Mouse (Mus musculus) hindbrain, embryonic 16.5 days (tissue): ENCODE measurements around the gene Tmem9b. TPM values are rescaled to one million over a fixed set of nuclear protein-coding genes. Genes with fewer than 3 reads are reported as not detected.

Experiments used
- ATAC-seq: fragments of 200-750 bp; cut with Nextera tagmentation; 2 replicates; pipeline ENCODE4 v1.8.0; 2017; ENCODE audit warnings: moderate TSS enrichment, moderate library complexity
- H3K27ac ChIP-seq: fragments of 300-500 bp; sonication (generic); 2 replicates; pipeline ENCODE4 v1.5.1; 2014; ENCODE audit warnings: low read depth, mild to moderate bottlenecking, control low read depth, low read length, moderate library complexity
- H3K27me3 ChIP-seq: fragments of 300-500 bp; sonication (generic); replicated peaks from 2 replicates; pipeline ENCODE4 v1.6.1; 2014; ENCODE audit warnings: low read length; ENCODE audit not compliant: control insufficient read depth, insufficient read depth
- H3K36me3 ChIP-seq: fragments of 300-500 bp; sonication (generic); 2 replicates; pipeline ENCODE4 v1.6.1; 2014; ENCODE audit warnings: mild to moderate bottlenecking, low read length, moderate library complexity, mixed read lengths; ENCODE audit not compliant: control insufficient read depth, insufficient read depth
- H3K4me1 ChIP-seq: fragments of 300-500 bp; sonication (generic); 2 replicates; pipeline ENCODE4 v1.6.1; 2014; ENCODE audit warnings: low read depth, low read length; ENCODE audit not compliant: control insufficient read depth, insufficient read depth
- H3K4me2 ChIP-seq: fragments of 300-500 bp; sonication (generic); 2 replicates; pipeline ENCODE4 v1.6.1; 2014; ENCODE audit warnings: mild to moderate bottlenecking, low read length, control low read depth, moderate library complexity
- H3K4me3 ChIP-seq: fragments of 300-500 bp; sonication (generic); 2 replicates; pipeline ENCODE4 v1.5.1; 2014; ENCODE audit warnings: mild to moderate bottlenecking, low read length, control low read depth, moderate library complexity
- H3K9ac ChIP-seq: fragments of 300-500 bp; sonication (generic); 2 replicates; pipeline ENCODE4 v1.6.1; 2014; ENCODE audit warnings: low read depth, mild to moderate bottlenecking, control low read depth, low read length, moderate library complexity
- H3K9me3 ChIP-seq: fragments of 300-500 bp; sonication (generic); 2 replicates; pipeline ENCODE4 v1.6.1; 2014; ENCODE audit warnings: mild to moderate bottlenecking, low read length, moderate library complexity; ENCODE audit not compliant: control insufficient read depth
- WGBS: fragments of 180-500 bp; shearing (Covaris S2); extraction: QIAGEN DNeasy Blood & Tissue Kit; methylation state at CpG from one replicate; pipeline ENCODE4 v1.1.7; 2014; 5-methylcytosine and 5-hydroxymethylcytosine counted together
- polyA plus RNA-seq: library from polyadenylated mRNA; unstranded; fragments of >200 nt; fragmentation: Nextera tagmentation; extraction: Ambion mirVana; gene quantifications from 2 replicates; pipeline ENCODE4 v1.2.1, GENCODE M21; 2015

The Tmem9b gene
- polyA plus RNA-seq, 1 experiment from 2014 or later = 147 TPM

DNA sequence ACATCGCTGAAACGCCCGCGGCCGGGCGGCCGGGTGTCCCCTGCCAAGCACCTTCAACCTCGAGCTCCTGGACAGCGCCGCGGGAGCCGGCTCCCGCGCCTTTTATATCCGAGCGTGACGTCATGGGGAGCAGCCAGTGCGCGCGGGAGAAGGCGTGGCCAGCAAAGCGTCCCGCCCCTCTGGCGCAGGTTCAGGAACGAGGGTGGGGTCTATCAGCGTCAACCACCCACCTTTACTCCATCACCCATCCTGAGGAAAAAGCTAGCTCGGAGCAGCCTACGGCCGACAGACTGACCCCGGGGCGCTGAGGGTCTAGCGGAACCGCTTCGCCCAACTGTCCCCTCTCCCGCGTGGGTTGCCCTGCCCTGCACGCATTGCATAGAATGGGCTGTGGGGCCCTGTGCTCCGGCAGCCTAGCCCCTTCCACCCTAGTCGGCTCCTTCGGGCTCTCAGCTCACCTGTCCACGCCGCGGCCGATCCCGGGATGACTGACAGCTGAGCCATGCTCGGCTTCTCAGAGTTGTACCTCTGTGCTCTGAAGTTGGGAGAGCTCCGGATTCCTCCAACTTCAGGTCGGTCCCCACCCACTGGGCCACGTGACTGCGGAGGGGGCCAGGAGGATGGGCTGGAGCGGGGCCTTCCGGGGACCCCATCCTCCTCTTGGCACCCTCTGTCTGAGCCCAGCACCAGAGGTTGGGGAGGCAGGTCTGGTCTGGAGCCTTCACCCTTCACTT lies 29.0 kb upstream of the Tmem9b start, which contains the start of gene Nrip3:
TSS of gene Nrip3 (minus strand) at position 556 of the 734 bp plus-strand sequence.
- Histone ChIP-seq H3K27ac (no peak within 1 kb of the TSS), H3K4me2 (peak within 1 kb of the TSS; percentile 98), H3K4me1 (peaks cover 14% of the 10 kb centered on the region), H3K9me3 (no peaks in the 10 kb centered on the region), H3K36me3 (no peaks in the 10 kb centered on the region), H3K9ac (peak within 1 kb of the TSS; percentile 77), H3K4me3 (peak within 1 kb of the TSS; percentile 70), H3K27me3 (peaks cover 9% of the 10 kb centered on the region)
- WGBS = under 1% methylated on average over 52 of the region's 52 CpGs
- ATAC-seq = peak; percentile 90

DNA sequence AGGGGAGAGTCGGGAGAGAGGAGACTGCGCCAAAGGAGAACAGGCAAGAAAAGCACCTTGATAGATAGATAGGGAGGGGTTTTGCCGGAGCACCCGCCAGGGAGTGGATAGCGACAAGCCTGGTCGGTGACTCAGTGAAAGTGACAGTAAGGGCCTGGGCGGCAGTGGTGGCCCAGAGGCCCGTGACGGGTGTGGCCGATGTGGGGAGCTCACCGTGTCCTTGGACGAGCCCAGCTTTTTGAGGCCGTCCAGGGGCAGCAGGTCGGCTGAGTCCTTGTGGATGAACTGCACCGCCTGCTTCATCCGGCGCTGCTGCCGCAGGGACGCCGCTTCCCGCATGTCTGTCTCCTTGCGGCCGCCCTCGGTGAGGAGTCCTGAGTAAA lies 28.4 kb upstream of the Tmem9b start:
- ATAC-seq = peak; percentile 65
- Histone ChIP-seq H3K4me1 (peaks cover 14% of the 10 kb centered on the region), H3K9ac (peak overlapping the region; percentile 77), H3K27me3 (peaks cover 9% of the 10 kb centered on the region), H3K4me3 (peak overlapping the region; percentile 70), H3K27ac (no peak overlapping the region), H3K4me2 (peak overlapping the region; percentile 98), H3K36me3 (no peaks in the 10 kb centered on the region), H3K9me3 (no peaks in the 10 kb centered on the region)
- WGBS = under 1% methylated on average over 19 of the region's 24 CpGs

DNA sequence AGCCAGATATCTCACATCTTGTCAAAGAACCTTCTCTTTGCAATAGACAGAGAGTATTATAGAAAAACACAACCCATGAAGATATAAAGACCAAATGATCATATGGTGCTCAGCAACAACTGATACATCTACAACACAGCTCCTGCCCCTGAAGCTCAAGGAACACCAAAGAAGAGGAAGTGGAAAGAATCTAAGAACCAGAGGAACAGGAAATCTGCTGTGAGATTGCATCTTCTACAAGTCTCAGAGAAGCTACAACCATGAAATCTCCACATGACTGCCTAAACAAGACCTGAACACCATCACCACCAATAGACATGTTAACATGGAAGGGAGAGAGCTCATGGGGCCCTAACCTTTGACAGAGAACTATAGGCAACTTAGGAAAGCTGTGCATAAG lies 19.6 kb upstream of the Tmem9b start:
- H3K36me3 ChIP-seq = no peaks in the 10 kb centered on the region
- H3K9me3 ChIP-seq = no peaks in the 10 kb centered on the region
- no peaks in the 10 kb centered on the region for H3K27me3 ChIP-seq
- no peaks in the 10 kb centered on the region for H3K4me1 ChIP-seq
- no peak overlapping the region for H3K27ac ChIP-seq
- ATAC-seq = no peak
- no peak overlapping the region for H3K4me3 ChIP-seq
- no peak overlapping the region for H3K4me2 ChIP-seq
- H3K9ac ChIP-seq = no peak overlapping the region

DNA sequence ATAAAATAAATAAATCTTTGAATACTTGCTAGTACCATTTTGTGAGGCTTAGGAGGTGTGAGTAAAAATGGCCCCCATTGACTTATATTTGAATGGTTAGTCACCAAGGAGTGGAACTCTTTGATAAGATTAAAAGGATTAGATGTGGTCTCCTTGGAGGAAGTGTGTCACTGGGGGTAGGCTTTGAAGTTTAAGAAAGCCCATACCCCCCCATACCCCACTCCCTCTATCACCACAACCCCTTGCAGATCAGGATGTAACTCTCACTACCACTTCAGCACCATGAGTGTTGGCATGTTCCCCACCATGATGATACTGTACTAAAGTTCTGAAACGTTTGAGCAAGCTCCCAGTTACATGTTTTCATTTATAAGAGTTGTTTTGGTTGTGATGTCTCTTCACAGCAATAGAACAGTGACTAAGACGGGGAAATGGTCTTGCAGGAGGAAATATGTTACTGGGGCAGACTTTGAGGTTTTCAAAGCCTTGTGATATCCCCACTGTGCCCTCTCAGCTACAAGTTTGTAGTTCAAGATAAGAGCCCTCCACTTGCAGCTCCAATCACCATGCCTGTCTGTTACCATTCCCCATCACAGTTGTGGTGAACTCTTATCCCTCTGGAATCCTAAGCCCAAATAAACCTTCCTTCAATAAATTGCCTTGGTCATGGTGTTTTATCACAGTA lies 16.2 kb upstream of the Tmem9b start:
- no peaks in the 10 kb centered on the region for H3K27me3 ChIP-seq
- H3K4me2 ChIP-seq = no peak overlapping the region
- H3K4me1 ChIP-seq = no peaks in the 10 kb centered on the region
- no peak for ATAC-seq
- H3K9me3 ChIP-seq = no peaks in the 10 kb centered on the region
- H3K27ac ChIP-seq = no peak overlapping the region
- H3K9ac ChIP-seq = no peak overlapping the region
- no peaks in the 10 kb centered on the region for H3K36me3 ChIP-seq
- no peak overlapping the region for H3K4me3 ChIP-seq
- WGBS = 71% methylated on average over 2 of the region's 2 CpGs

DNA sequence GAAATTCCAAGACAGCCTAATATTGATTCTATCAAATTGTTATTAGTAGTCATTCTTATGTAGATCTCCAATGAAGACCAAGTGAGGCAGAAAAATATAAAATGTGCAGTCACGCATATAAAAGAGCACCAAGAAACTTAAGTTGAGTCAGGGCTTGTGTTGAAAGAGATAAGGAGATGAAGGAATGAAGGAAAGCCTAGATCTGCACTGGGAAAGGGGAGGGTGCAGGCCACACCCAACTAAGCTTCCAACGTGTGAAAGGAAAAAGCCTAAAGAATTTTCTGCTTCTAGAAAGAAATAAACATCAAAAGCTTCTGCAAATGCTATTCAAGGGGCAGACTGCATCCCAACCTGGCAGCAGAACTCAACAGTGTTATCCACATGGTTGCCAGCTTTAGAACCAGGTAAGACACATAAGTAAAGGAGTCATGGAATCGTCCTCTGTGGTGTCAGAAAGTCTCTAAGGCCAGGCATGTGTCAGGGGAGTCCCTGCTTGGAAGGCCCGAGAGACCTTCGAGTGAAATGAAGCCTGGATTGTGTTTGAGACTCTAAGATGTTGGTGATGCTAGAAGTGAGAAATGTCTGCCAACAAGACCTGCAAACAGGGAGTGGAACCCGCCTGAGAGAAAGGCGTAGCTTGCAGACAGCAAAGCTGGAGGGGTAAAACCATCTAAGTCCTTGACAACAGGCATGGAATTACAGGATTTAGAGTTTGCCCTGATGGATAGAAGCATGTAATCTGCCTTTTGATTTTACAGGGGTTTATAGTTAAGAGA lies 15.1 kb upstream of the Tmem9b start:
- Histone ChIP-seq H3K27me3 (no peaks in the 10 kb centered on the region), H3K4me2 (no peak overlapping the region), H3K4me3 (no peak overlapping the region), H3K36me3 (no peaks in the 10 kb centered on the region), H3K9me3 (no peaks in the 10 kb centered on the region), H3K4me1 (no peaks in the 10 kb centered on the region), H3K27ac (no peak overlapping the region), H3K9ac (no peak overlapping the region)
- WGBS = 87% methylated on average over 7 of the region's 7 CpGs
- no peak for ATAC-seq

DNA sequence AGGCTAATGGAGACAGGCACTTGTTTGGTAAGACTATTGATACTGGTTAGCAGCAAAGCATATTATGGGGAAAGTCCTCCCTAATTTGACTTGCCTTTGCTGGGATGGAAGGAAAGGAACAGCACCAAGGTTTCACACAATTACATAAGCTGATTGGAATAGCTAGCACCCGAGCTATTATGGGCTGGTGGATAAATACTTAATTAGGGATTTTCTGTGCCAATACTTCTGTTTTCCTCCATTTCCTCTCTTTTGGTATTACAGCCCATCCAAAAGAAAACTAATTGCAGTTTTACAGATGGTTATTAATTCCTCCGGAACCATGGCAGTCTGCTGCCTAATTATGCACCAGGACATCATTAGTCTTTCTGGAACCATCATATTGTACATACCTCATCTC lies 11.3 kb upstream of the Tmem9b start:
- Histone ChIP-seq H3K4me3 (no peak overlapping the region), H3K9me3 (no peaks in the 10 kb centered on the region), H3K27ac (no peak overlapping the region), H3K9ac (no peak overlapping the region), H3K4me1 (no peaks in the 10 kb centered on the region), H3K4me2 (no peak overlapping the region), H3K27me3 (no peaks in the 10 kb centered on the region), H3K36me3 (no peaks in the 10 kb centered on the region)
- 78% methylated on average over 2 of the region's 2 CpGs for WGBS
- ATAC-seq = no peak

DNA sequence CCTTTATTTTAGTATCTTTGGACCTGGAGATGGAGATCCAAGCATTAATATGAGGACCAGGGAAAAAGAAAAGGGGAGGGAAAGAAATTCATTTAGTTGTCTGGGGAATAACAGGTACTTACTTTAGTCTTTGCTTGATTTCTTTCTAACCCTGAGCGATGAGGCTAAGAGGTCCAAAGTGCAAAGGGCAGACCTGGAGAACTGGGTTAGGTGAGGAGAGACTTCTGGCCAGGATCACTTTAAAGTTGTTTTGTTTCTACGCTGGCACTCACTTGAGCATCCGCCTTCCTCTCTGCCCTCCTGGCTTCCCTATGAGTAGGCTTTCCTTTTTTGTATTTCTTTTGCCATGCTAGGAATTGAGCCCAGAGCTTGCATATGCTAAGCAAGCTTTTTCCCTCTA lies 3.6 kb upstream of the Tmem9b start:
- no peak overlapping the region for H3K27ac ChIP-seq
- H3K36me3 ChIP-seq = no peaks in the 10 kb centered on the region
- H3K4me1 ChIP-seq = peaks cover 14% of the 10 kb centered on the region
- WGBS = 87% methylated on average over 3 of the region's 3 CpGs
- no peaks in the 10 kb centered on the region for H3K9me3 ChIP-seq
- no peaks in the 10 kb centered on the region for H3K27me3 ChIP-seq
- no peak overlapping the region for H3K9ac ChIP-seq
- no peak overlapping the region for H3K4me3 ChIP-seq
- H3K4me2 ChIP-seq = no peak overlapping the region
- no peak for ATAC-seq

DNA sequence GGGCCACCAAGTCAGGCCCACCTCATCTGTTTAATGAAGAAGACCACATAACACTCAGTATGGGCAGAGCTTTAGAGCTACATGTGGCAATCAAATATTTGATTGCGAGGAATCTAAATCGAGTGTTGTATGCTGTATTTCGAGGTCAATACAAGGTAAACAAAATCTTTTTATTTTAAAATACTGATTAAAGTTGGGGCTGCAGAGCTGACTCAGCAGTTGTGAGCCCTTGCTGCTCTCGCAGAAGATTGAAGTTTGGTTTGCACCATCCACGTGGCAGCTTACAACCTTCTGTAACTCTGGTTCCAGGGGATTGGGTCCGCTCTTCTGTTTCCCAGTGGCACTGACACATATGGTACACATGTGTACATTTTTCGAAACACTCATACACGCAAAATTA lies 1.4 kb upstream of the Tmem9b start:
- Histone ChIP-seq H3K27me3 (no peaks in the 10 kb centered on the region), H3K4me2 (no peak overlapping the region), H3K4me3 (no peak overlapping the region), H3K36me3 (peaks cover 3% of the 10 kb centered on the region; the same call in 1 of the 2 replicates), H3K4me1 (peaks cover 21% of the 10 kb centered on the region), H3K9me3 (no peaks in the 10 kb centered on the region), H3K9ac (no peak overlapping the region), H3K27ac (no peak overlapping the region)
- no peak for ATAC-seq
- 93% methylated on average over 8 of the region's 8 CpGs for WGBS

DNA sequence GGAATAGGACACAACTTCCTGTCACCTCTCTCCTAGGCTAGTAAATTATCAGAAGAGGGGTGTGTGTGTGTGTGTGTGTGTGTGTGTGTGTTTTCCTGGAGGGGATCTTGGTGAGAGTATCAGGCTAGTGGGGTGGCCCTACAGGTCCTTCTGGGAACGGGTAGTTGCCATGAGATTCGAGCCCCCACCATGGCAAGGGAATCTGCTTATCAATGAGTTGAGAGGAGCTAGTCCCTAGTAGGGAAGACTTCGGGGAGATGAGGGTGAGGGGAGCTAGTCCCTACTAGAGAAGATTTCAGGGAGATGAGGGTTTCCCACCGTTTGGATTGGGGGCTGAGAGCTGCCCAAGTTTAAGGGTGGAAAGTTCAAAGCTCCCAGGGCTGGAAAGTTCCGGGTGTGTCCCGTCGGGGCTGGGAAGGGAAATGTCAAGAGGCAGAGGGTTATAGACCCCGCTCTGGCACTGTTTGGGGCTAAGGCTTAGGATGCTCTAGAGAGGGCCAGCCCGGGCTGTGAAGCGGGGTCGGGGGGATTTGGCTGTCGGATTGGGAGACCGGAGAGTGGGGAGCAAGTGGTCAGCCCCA lies 1.2 kb downstream of the Tmem9b start:
- Histone ChIP-seq H3K4me1 (peaks cover 21% of the 10 kb centered on the region), H3K4me3 (peak overlapping the region; percentile 68), H3K4me2 (peak overlapping the region; percentile 66), H3K27ac (peak overlapping the region; percentile 87), H3K27me3 (no peaks in the 10 kb centered on the region), H3K36me3 (peaks cover 8% of the 10 kb centered on the region; the same call in 1 of the 2 replicates), H3K9me3 (no peaks in the 10 kb centered on the region), H3K9ac (peak overlapping the region; percentile 95)
- 3% methylated on average over 13 of the region's 13 CpGs for WGBS
- ATAC-seq = peak; percentile 15
